Mouse (Mus musculus) stomach, embryonic 14.5 days (tissue): ENCODE results near the gene Ntsr1. TPM values are rescaled to one million over a fixed set of nuclear protein-coding genes. Genes with fewer than 3 reads are reported as not detected.

ENCODE experiments used
- ATAC-seq: fragments of 200-750 bp; cut with Nextera tagmentation; 2 replicates; pipeline ENCODE4 v1.8.0; 2017; ENCODE audit warnings: low read depth, moderate TSS enrichment; ENCODE audit not compliant: insufficient number of reproducible peaks, insufficient read depth, low FRiP score
- H3K27ac ChIP-seq: fragments of 300-500 bp; sonication (generic); 2 replicates; pipeline ENCODE4 v1.5.1; 2014; ENCODE audit warnings: mild to moderate bottlenecking, low read length, moderate library complexity, mixed read lengths
- H3K27me3 ChIP-seq: fragments of 300-500 bp; sonication (generic); 2 replicates; pipeline ENCODE4 v1.6.1; 2014; ENCODE audit warnings: low read length, control low read depth, mixed read lengths; ENCODE audit not compliant: control insufficient read depth, insufficient read depth
- H3K36me3 ChIP-seq: fragments of 300-500 bp; sonication (generic); 2 replicates; pipeline ENCODE4 v1.6.1; 2014; ENCODE audit warnings: mild to moderate bottlenecking, control low read depth, low read length, moderate library complexity, mixed read lengths; ENCODE audit not compliant: control insufficient read depth, insufficient read depth
- H3K4me1 ChIP-seq: fragments of 300-500 bp; sonication (generic); 2 replicates; pipeline ENCODE4 v1.6.1; 2014; ENCODE audit warnings: low read length, control low read depth, mixed read lengths; ENCODE audit not compliant: control insufficient read depth, insufficient read depth
- H3K4me2 ChIP-seq: fragments of 300-500 bp; sonication (generic); replicated peaks from 2 replicates; pipeline ENCODE4 v1.6.1; 2014; ENCODE audit warnings: low read depth, low read length, control low read depth
- H3K4me3 ChIP-seq: fragments of 300-500 bp; sonication (generic); 2 replicates; pipeline ENCODE4 v1.5.1; 2014; ENCODE audit warnings: low read depth, low read length, control low read depth
- H3K9ac ChIP-seq: fragments of 300-500 bp; sonication (generic); replicated peaks from 2 replicates; pipeline ENCODE4 v1.6.1; 2014; ENCODE audit warnings: low read depth, mild to moderate bottlenecking, control low read depth, low read length, moderate library complexity, mixed read lengths
- H3K9me3 ChIP-seq: fragments of 300-500 bp; sonication (generic); 2 replicates; pipeline ENCODE4 v1.6.1; 2016; ENCODE audit warnings: low read depth, low read length, control low read depth; ENCODE audit not compliant: control insufficient read depth
- WGBS: fragments of 180-500 bp; shearing (Covaris S2); extraction: QIAGEN DNeasy Blood & Tissue Kit; methylation state at CpG from one replicate; pipeline ENCODE4 v1.1.7; 2014; 5-methylcytosine and 5-hydroxymethylcytosine counted together
- polyA plus RNA-seq: library from polyadenylated mRNA; unstranded; fragments of >200 nt; fragmentation: Nextera tagmentation; extraction: Ambion mirVana; gene quantifications from 2 replicates; pipeline ENCODE4 v1.2.1, GENCODE M21; 2014

Ntsr1 gene
- polyA plus RNA-seq, 1 experiment from 2014 or later = 2.0 TPM

DNA sequence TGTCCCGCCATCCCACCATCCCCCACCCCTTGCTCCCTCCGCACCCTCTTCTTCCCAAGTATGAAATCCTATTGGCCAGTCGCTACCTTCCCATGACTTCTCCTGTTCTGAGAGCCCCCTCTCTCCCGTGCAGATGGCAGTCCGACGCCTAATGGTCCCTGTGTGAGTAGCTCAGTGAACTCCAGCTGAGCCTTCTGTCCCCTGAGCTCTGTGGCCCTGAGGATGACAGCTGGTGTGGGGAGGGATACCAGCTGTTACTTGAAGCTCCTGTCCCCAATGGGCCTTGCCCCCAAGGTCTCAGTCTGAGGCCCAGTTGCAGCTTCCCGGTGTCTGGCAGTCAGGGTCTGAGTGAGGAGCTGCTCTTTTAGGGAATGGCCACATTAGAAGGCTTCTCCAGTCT, 33.3 kb upstream of the Ntsr1 start:
- WGBS = 72% methylated on average over 7 of the region's 7 CpGs
- Histone ChIP-seq H3K9me3 (no peaks in the 10 kb centered on the region), H3K4me2 (no peak overlapping the region), H3K4me1 (no peaks in the 10 kb centered on the region), H3K27me3 (no peaks in the 10 kb centered on the region), H3K9ac (no peak overlapping the region), H3K27ac (no peak overlapping the region), H3K4me3 (no peak overlapping the region), H3K36me3 (no peaks in the 10 kb centered on the region)
- no peak for ATAC-seq

DNA sequence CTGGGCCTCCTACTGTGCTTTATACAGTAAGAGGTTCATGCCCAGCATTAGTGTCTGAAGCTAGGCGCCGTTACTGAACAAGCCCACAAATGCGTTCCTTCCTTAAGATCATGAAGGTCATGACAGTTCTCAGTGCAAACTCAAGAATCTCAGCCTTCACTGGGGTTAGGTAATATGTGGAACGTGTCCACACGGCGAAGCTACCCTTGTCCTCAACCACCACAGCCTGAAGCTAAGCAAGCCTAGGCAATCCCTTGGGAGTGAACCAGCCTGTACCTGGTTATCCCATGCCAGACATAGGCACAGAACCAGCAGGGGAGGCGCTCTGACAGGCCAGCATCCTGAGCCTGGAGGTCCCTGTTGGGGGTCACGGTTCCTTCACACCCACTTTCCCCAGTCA, 30.9 kb upstream of the Ntsr1 start:
- no peak overlapping the region for H3K27ac ChIP-seq
- WGBS = 88% methylated on average over 8 of the region's 8 CpGs
- H3K9me3 ChIP-seq = no peaks in the 10 kb centered on the region
- H3K4me3 ChIP-seq = no peak overlapping the region
- H3K9ac ChIP-seq = no peak overlapping the region
- no peaks in the 10 kb centered on the region for H3K27me3 ChIP-seq
- no peak overlapping the region for H3K4me2 ChIP-seq
- H3K36me3 ChIP-seq = no peaks in the 10 kb centered on the region
- no peaks in the 10 kb centered on the region for H3K4me1 ChIP-seq
- no peak for ATAC-seq

DNA sequence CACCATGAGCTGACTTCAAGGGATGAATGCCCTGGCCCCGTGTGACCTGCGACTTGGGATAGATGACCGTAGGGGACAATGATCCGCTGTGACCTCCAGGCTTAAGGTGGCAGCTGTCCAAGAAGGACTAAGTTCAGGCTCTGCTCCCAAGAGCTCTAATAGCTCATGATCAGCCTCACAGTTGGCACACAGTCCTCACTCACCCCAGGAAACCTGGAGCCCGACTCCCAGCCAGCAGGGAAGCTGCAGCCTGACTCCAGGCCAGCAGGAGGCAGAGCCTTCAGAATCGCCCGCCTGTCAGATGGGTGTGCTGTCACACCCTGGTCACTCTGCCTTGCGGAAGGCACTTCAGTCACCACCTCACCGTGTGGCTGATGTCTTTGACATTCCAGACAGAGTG, 30.0 kb upstream of the Ntsr1 start:
- Histone ChIP-seq H3K9ac (no peak overlapping the region), H3K9me3 (no peaks in the 10 kb centered on the region), H3K27ac (no peak overlapping the region), H3K4me1 (no peaks in the 10 kb centered on the region), H3K36me3 (no peaks in the 10 kb centered on the region), H3K4me2 (no peak overlapping the region), H3K4me3 (no peak overlapping the region), H3K27me3 (no peaks in the 10 kb centered on the region)
- ATAC-seq = no peak
- 61% methylated on average over 9 of the region's 9 CpGs for WGBS

DNA sequence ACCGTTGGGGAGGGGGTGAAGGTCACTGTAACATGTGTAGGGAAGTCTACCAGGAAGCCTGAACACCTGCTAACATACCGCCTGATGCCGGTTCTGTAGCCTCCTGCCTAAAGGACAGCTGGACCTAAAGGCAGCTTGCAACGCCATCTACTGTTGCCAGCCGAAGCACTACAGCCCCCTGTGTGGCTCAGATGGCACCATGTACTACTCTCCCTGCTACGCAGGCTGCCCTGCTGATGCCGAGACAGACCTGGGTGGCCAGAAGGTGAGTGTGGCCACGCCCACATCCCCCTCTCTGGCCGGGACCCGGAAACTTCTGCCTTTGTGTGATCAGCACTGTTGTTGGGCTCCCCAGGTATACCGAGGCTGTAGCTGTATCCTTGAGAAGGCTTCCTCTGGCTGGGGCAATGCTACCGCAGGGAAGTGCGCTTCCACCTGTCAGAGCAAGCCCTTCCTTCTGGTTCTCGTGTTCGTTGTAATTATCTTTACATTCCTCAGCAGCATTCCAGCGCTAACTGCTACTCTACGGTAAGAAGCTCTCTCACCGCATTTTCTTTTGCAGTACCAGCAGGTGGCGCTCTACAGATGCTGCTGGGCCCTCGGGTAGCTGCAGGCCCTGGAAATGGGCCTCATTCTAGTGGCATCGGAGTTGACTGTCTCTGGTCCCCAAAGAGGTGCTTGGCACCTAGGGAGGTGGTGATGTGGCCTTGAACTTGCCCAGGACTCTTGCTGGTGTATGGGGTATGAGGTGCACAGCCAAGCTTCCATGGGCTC, 27.3 kb upstream of the Ntsr1 start:
- Histone ChIP-seq H3K27ac (no peak overlapping the region), H3K4me3 (no peak overlapping the region), H3K4me2 (no peak overlapping the region), H3K4me1 (no peaks in the 10 kb centered on the region), H3K27me3 (no peaks in the 10 kb centered on the region), H3K9me3 (no peaks in the 10 kb centered on the region), H3K9ac (no peak overlapping the region), H3K36me3 (no peaks in the 10 kb centered on the region)
- WGBS = 7% methylated on average over 21 of the region's 21 CpGs
- peak; percentile 39 for ATAC-seq

DNA sequence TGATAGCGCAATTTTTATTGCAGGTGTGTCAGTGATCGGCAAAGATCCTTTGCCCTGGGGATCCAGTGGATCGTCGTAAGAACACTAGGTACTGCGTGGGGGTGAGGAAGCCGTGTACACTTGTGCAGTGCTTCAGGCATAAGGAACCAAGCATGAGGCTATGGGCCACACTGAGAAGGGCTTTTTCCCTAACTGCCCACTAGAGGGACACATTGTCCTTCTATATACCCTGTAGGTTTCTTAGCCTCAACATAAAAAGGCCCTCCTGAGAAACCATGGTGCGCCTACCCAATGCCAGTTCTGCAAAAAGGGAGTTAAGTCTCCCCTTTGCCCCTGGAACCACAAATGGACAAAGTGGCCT, 26.7 kb upstream of the Ntsr1 start:
- Histone ChIP-seq H3K4me3 (no peak overlapping the region), H3K9me3 (no peaks in the 10 kb centered on the region), H3K4me2 (no peak overlapping the region), H3K4me1 (no peaks in the 10 kb centered on the region), H3K27me3 (no peaks in the 10 kb centered on the region), H3K9ac (no peak overlapping the region), H3K36me3 (no peaks in the 10 kb centered on the region), H3K27ac (no peak overlapping the region)
- WGBS = 29% methylated on average over 7 of the region's 7 CpGs
- ATAC-seq = peak; percentile 66; the same call in 1 of the 2 replicates

DNA sequence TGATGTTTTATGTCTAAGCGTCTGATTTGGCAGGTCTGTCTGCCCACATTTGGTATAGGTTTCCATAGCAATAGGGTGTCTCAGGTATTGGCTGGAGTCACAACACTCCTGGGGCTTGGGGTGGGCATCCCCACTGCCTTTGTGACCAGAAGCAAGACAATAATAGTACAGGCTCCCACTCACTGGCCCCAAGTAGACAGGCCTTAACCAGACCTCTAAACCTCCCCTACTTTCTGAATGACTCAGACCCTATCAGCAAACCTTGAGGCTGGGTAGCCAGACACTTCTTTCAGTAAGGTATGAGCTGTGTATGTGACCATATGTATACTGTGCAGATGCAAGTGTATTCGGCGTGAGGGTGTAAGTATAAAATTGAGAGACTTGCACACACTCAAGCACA, 24.9 kb upstream of the Ntsr1 start:
- H3K27ac ChIP-seq = no peak overlapping the region
- 95% methylated on average over 3 of the region's 3 CpGs for WGBS
- ATAC-seq = no peak
- H3K4me2 ChIP-seq = no peak overlapping the region
- no peaks in the 10 kb centered on the region for H3K4me1 ChIP-seq
- no peak overlapping the region for H3K9ac ChIP-seq
- no peaks in the 10 kb centered on the region for H3K9me3 ChIP-seq
- no peak overlapping the region for H3K4me3 ChIP-seq
- H3K27me3 ChIP-seq = no peaks in the 10 kb centered on the region
- no peaks in the 10 kb centered on the region for H3K36me3 ChIP-seq

DNA sequence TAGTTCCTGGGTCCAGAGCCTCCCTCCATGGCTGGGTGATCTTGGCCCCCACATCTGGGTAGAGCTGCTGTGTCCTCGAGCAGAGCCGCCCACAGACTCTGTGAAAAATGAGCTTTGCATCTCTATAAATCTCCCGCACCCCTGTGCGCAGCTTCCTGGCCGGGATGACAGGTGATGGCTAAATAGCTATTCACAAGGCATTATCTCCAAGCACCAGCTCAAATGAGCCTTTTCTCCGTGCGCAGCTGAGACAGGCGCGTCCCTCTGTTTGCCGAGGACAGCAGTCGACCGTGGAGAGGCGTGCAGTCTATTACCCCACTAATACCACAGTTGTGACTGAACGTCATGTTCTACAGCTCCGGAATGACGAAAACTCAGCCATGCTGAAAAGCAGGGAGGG, 17.5 kb upstream of the Ntsr1 start:
- Histone ChIP-seq H3K4me3 (no peak overlapping the region), H3K36me3 (no peaks in the 10 kb centered on the region), H3K4me1 (no peaks in the 10 kb centered on the region), H3K9ac (no peak overlapping the region), H3K4me2 (no peak overlapping the region), H3K27ac (no peak overlapping the region), H3K27me3 (no peaks in the 10 kb centered on the region; the same call in 1 of the 2 replicates), H3K9me3 (no peaks in the 10 kb centered on the region)
- WGBS = 15% methylated on average over 16 of the region's 16 CpGs
- no peak for ATAC-seq

DNA sequence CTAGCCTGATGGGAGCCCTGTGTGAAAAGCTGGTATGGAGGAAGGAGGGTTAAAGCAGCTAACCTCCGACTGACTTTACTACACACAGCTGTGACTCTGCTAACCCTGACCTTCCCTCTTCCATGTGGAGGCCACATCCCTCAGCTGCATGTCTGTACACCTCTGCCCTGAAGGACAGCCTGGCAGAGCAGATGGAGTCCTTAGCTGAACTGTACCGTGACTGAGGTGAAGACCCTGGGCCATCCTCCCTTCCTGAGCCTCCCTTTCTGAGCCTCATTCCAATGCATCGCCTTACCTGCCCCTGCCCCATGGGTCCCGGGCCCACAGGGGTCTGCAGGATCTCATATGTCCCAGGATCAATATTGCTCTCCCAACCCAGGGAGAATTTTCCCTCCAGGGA, 14.9 kb upstream of the Ntsr1 start:
- Histone ChIP-seq H3K27me3 (no peaks in the 10 kb centered on the region; the same call in 1 of the 2 replicates), H3K4me1 (no peaks in the 10 kb centered on the region), H3K4me3 (no peak overlapping the region), H3K4me2 (no peak overlapping the region), H3K9me3 (no peaks in the 10 kb centered on the region), H3K27ac (no peak overlapping the region), H3K36me3 (no peaks in the 10 kb centered on the region), H3K9ac (no peak overlapping the region)
- no peak for ATAC-seq
- WGBS = 61% methylated on average over 4 of the region's 4 CpGs

DNA sequence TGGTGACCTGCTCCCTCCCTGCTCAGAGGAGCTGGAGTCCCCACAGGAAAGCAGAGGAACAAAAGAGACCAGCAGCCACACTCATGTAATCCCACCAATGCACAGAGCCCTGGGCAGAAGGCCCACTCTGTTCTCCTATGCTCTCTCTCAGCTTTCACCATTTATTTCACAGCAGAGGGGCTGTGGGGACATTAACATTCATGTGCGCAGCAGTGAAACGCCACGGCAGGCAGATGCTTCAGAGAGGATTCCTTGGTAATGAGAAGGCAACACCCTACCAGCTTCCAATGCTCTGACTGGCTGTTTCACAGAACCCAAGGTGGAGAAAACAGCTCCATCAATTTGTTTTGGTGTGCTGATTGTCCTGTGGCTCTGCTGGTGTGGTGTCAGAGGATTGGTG, 14.5 kb upstream of the Ntsr1 start:
- Histone ChIP-seq H3K4me3 (no peak overlapping the region), H3K9ac (no peak overlapping the region), H3K9me3 (no peaks in the 10 kb centered on the region), H3K27me3 (no peaks in the 10 kb centered on the region; the same call in 1 of the 2 replicates), H3K4me1 (no peaks in the 10 kb centered on the region), H3K4me2 (no peak overlapping the region), H3K27ac (no peak overlapping the region), H3K36me3 (no peaks in the 10 kb centered on the region)
- 75% methylated on average over 3 of the region's 3 CpGs for WGBS
- no peak for ATAC-seq
